In genomic region chr14:55713007-55713728, GRCm38 (mm10) we compare ENCODE assay signal across 10 mouse cellular contexts. TPM values are rescaled to one million over a fixed set of nuclear protein-coding genes. Genes with fewer than 3 reads are reported as not detected.
A peak's percentile ranks its signal among the peaks of the same experiment; 100 is the strongest.
DNase-seq lines count a peak whose midpoint lies in the region; ATAC-seq and TF ChIP-seq lines count a peak whose summit lies in the region.
"Had no signal": no experiment of that assay in that cellular context is flagged by ENCODE, and none has a peak within 500 bp of the region (broad histone marks: within the 10 kb centered on the region; RNA-seq: fewer than 3 reads in every experiment).

No protein-coding gene starts in this region.

- H3K4me3 ChIP-seq in embryonic facial prominence, embryonic 11.5 days (ENCODE audit: low read depth, low read length) = no peak overlapping the region
- H3K4me3 ChIP-seq in lung, adult 2 months (replicated peaks; ENCODE audit: extremely low read depth, low read depth, low read length) = peak overlapping the region; percentile 10
- H3K4me3 ChIP-seq: myocyte had no signal

- no peaks in the 10 kb centered on the region for H3K4me1 ChIP-seq in embryonic facial prominence, embryonic 11.5 days (ENCODE audit: control insufficient read depth, insufficient read depth, low read length)
- peaks cover 2% of the 10 kb centered on the region; the same call in 1 of the 2 replicates for H3K4me1 ChIP-seq in lung, adult 2 months (ENCODE audit: control insufficient read depth, insufficient read depth, low read length)

- DNase-seq in gastrocnemius, postnatal 14 days = peak; percentile 28
- DNase-seq in gastrocnemius, postnatal 36 days = no peak
- DNase-seq in embryonic facial prominence, embryonic 11.5 days (ENCODE audit: low spot score) = peak; percentile 23
- peak; percentile 74 for DNase-seq in kidney, adult 18-20 months
- peak; percentile 57 for DNase-seq in lung, adult 2 months
- no peak for DNase-seq in left cerebral cortex, postnatal 14 days (ENCODE audit: low spot score in 2 of 2)
- no peak for DNase-seq in right cerebral cortex, postnatal 10 days (ENCODE audit: low spot score in 2 of 2)

- ATAC-seq in embryonic facial prominence, embryonic 11.5 days (replicated peaks; ENCODE audit: insufficient number of reproducible peaks, low FRiP score, low TSS enrichment, low read depth) = no peak
- ATAC-seq in frontal cortex, adult (ENCODE audit: low TSS enrichment) = no peak
- ATAC-seq: Patski had no signal

- H3K9ac ChIP-seq in embryonic facial prominence, embryonic 11.5 days (replicated peaks; ENCODE audit: low read length) = no peak overlapping the region

- no peaks in the 10 kb centered on the region for H3K36me3 ChIP-seq in embryonic facial prominence, embryonic 11.5 days (replicated peaks; ENCODE audit: control insufficient read depth, insufficient read depth, low read depth, low read length)

- no peaks in the 10 kb centered on the region for H3K9me3 ChIP-seq in embryonic facial prominence, embryonic 11.5 days (replicated peaks; ENCODE audit: control insufficient read depth, low read length)

- no peak for TF ChIP-seq POLR2A in lung, adult 2 months (IDR thresholded peaks at IDR 0.05; ENCODE audit: borderline replicate concordance, extremely low read depth, low read depth, low read length)

- intact Hi-C loops in gastrocnemius, postnatal 14 days (cut with DNase I; ENCODE audit: low total_unique reads) = no loop called here
- intact Hi-C loops in gastrocnemius, postnatal 36 days (cut with DNase I) = no loop called here
- intact Hi-C loops in left cerebral cortex, postnatal 14 days (cut with DNase I) = no loop called here

- H3K27me3 ChIP-seq in embryonic facial prominence, embryonic 11.5 days (ENCODE audit: control insufficient read depth, insufficient read depth, low read length) = peaks cover 4% of the 10 kb centered on the region
- H3K27me3 ChIP-seq: Patski had no signal

- no peak overlapping the region for H3K27ac ChIP-seq in embryonic facial prominence, embryonic 11.5 days (replicated peaks; ENCODE audit: low read depth, low read length)

- peak overlapping the region; percentile 22; the same call in 1 of the 2 replicates for H3K4me2 ChIP-seq in embryonic facial prominence, embryonic 11.5 days (ENCODE audit: low read depth, low read length)

- WGBS in embryonic facial prominence, embryonic 11.5 days = 13% methylated on average over 25 of the region's 25 CpGs
- 14% methylated on average over 25 of the region's 25 CpGs for WGBS in lung, adult 2 months

- TF ChIP-seq CTCF in lung, adult 2 months (IDR thresholded peaks at IDR 0.05; ENCODE audit: insufficient read depth, low read length) = no peak

RNA-seq across cellular contexts. Expression of gene Tgm1, which starts 0.6 kb away (rescaled TPM):
- total RNA-seq in gastrocnemius, postnatal 14 days (2021) = under 1 TPM; 0.16 to 0.35 TPM
- not detected for total RNA-seq in gastrocnemius, postnatal 36 days (2021)
- 1.1 and 1.5 TPM in 2 replicates for polyA plus RNA-seq in embryonic facial prominence, embryonic 11.5 days (2014; fragmentation: Nextera tagmentation; extraction: Ambion mirVana)
- 3.4 and 30.7 TPM in 2 replicates for polyA plus RNA-seq in lung, adult 2 months (2012; rRNA removed)
- total RNA-seq in left cerebral cortex, postnatal 14 days (2021) = under 1 TPM in 1 of 2 experiments, not detected in 1; 0.25 TPM

RNA-seq across cellular contexts. Expression of gene Rabggta, which starts 8.9 kb away (rescaled TPM):
- total RNA-seq in gastrocnemius, postnatal 14 days (2021) = 1 to 10 TPM; 8.2 to 9.3 TPM
- 1 to 10 TPM; 8.9 to 9.4 TPM for total RNA-seq in gastrocnemius, postnatal 36 days (2021)
- polyA plus RNA-seq in embryonic facial prominence, embryonic 11.5 days (2014; fragmentation: Nextera tagmentation; extraction: Ambion mirVana) = 19.9 and 21.5 TPM in 2 replicates
- polyA plus RNA-seq in lung, adult 2 months (2012; rRNA removed) = 42.0 and 57.3 TPM in 2 replicates
- 10 to 100 TPM; 44.2 to 45.4 TPM for total RNA-seq in left cerebral cortex, postnatal 14 days (2021)

RNA-seq across cellular contexts. Expression of gene Tinf2, which starts 31.5 kb away (rescaled TPM):
- 10 to 100 TPM; 10.3 to 11.2 TPM for total RNA-seq in gastrocnemius, postnatal 14 days (2021)
- total RNA-seq in gastrocnemius, postnatal 36 days (2021) = 10 to 100 TPM in 1 of 2 experiments, 1 to 10 TPM in 1; 9.4 to 10.8 TPM
- polyA plus RNA-seq in embryonic facial prominence, embryonic 11.5 days (2014; fragmentation: Nextera tagmentation; extraction: Ambion mirVana) = 61.3 and 67.7 TPM in 2 replicates
- 11.9 and 14.8 TPM in 2 replicates for polyA plus RNA-seq in lung, adult 2 months (2012; rRNA removed)
- 10 to 100 TPM; 14.8 to 16.0 TPM for total RNA-seq in left cerebral cortex, postnatal 14 days (2021)

RNA-seq across cellular contexts. Expression of gene Dhrs1, which starts 32.3 kb away (rescaled TPM):
- total RNA-seq in gastrocnemius, postnatal 14 days (2021) = 10 to 100 TPM; 28.5 to 30.2 TPM
- total RNA-seq in gastrocnemius, postnatal 36 days (2021) = 10 to 100 TPM; 27.3 to 35.9 TPM
- polyA plus RNA-seq in embryonic facial prominence, embryonic 11.5 days (2014; fragmentation: Nextera tagmentation; extraction: Ambion mirVana) = 75.9 and 84.8 TPM in 2 replicates
- polyA plus RNA-seq in lung, adult 2 months (2012; rRNA removed) = 69.2 and 89.0 TPM in 2 replicates
- 100 to 1,000 TPM in 1 of 2 experiments, 10 to 100 TPM in 1; 99.8 to 104 TPM for total RNA-seq in left cerebral cortex, postnatal 14 days (2021)

RNA-seq across cellular contexts. Expression of gene Nop9, which starts 32.3 kb away (rescaled TPM):
- 10 to 100 TPM; 12.1 to 13.9 TPM for total RNA-seq in gastrocnemius, postnatal 14 days (2021)
- total RNA-seq in gastrocnemius, postnatal 36 days (2021) = 10 to 100 TPM; 10.5 to 11.8 TPM
- 53.8 and 59.4 TPM in 2 replicates for polyA plus RNA-seq in embryonic facial prominence, embryonic 11.5 days (2014; fragmentation: Nextera tagmentation; extraction: Ambion mirVana)
- 12.7 and 16.8 TPM in 2 replicates for polyA plus RNA-seq in lung, adult 2 months (2012; rRNA removed)
- 10 to 100 TPM; 13.4 to 13.9 TPM for total RNA-seq in left cerebral cortex, postnatal 14 days (2021)

Comparison
In these comparisons a context has a peak if more than half of its experiments do, and no peak if none do; other contexts are left out.
1. DNase-seq: peak in gastrocnemius, postnatal 14 days (single experiment), embryonic facial prominence, embryonic 11.5 days (single experiment), kidney, adult 18-20 months (single experiment) and lung, adult 2 months (single experiment); none in gastrocnemius, postnatal 36 days (0 of 2), left cerebral cortex, postnatal 14 days (0 of 2) and right cerebral cortex, postnatal 10 days (0 of 2).
2. RNA of gene Rabggta, which starts 8.9 kb away (total RNA-seq): 44.2 to 45.4 TPM in left cerebral cortex, postnatal 14 days; 8.9 to 9.4 TPM in gastrocnemius, postnatal 36 days and 8.2 to 9.3 TPM in gastrocnemius, postnatal 14 days; every median in the first group is over 4 times any median in the second.